Mouse (Mus musculus): Measurements from ENCODE around the gene Hnf4a. TPM values are rescaled to one million over a fixed set of nuclear protein-coding genes. Genes with fewer than 3 reads are reported as not detected.

The Hnf4a gene
- total RNA-seq, 1 experiment from 2014 or later: not detected

GRCm38 (mm10) chr2:163487360-163487759 lies 19.2 kb upstream of the Hnf4a start:
- ATAC-seq (replicated peaks; ENCODE audit: insufficient number of reproducible peaks, low FRiP score, low TSS enrichment, poor library complexity, severe bottlenecking): no peak

DNA sequence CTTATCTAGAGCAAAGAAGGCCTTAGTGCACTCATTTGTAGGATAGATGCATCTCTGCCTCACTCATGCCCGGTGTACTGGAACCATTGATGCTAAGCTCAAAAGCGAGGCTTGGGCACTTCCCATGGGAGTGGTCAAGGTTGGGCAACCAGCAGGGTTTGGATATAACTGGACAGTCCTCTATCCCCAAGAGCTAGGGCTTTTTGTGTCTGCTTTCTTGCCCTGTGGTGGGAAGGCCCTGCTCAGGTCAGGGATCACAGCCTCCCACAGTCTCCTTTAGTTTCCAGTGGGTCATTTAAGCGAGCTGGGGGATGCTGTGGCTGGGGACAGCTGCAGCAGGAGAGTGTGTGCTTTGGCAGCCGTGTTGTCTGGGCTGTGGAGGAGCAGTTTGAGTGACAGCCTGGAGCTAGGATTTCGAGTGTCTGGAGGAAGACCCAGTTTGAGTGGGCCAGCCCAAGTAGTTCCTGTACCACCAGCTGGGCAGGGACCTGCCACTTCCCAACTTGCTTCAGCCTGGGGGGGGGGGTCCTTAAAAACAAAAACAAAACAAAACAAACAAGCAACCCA lies 16.8 kb upstream of the Hnf4a start:
- ATAC-seq (replicated peaks; ENCODE audit: insufficient number of reproducible peaks, low FRiP score, low TSS enrichment, poor library complexity, severe bottlenecking): no peak

GRCm38 (mm10) chr2:163490656-163491055 lies 16.0 kb upstream of the Hnf4a start:
- no peak for ATAC-seq (replicated peaks; ENCODE audit: insufficient number of reproducible peaks, low FRiP score, low TSS enrichment, poor library complexity, severe bottlenecking)

- no peak for ATAC-seq (replicated peaks; ENCODE audit: insufficient number of reproducible peaks, low FRiP score, low TSS enrichment, poor library complexity, severe bottlenecking)
Measured at GRCm38 (mm10) chr2:163491351-163491750, 15.3 kb upstream of the Hnf4a start.

GRCm38 (mm10) chr2:163492018-163492417 lies 14.6 kb upstream of the Hnf4a start, which contains the start of gene R3hdml:
Gene R3hdml (plus strand): TSS chr2:163492318.
- ATAC-seq (replicated peaks; ENCODE audit: insufficient number of reproducible peaks, low FRiP score, low TSS enrichment, poor library complexity, severe bottlenecking): no peak

- ATAC-seq (replicated peaks; ENCODE audit: insufficient number of reproducible peaks, low FRiP score, low TSS enrichment, poor library complexity, severe bottlenecking): no peak
Measured at GRCm38 (mm10) chr2:163493031-163493430, 13.6 kb upstream of the Hnf4a start.

DNA sequence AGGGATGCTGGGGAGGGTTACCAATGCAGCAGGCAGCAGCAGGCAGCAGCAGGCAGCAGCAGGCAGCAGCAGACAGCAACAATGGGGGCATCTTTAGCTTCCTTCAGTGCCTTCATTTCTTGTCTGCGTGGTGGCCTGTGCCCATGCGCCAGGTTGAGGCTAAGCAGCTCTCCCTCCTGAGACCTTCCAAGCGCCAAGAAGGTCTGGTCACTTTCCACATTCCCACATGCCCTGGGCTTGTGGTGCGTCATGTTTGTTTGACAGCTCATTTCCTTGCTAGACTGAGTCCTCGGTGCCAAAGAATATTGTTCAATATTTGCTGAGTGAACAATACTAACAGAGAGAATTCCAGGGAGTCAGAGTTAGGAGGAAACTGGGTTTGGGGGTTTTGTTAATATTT lies 12.6 kb upstream of the Hnf4a start:
- no peak for ATAC-seq (replicated peaks; ENCODE audit: insufficient number of reproducible peaks, low FRiP score, low TSS enrichment, poor library complexity, severe bottlenecking)

DNA sequence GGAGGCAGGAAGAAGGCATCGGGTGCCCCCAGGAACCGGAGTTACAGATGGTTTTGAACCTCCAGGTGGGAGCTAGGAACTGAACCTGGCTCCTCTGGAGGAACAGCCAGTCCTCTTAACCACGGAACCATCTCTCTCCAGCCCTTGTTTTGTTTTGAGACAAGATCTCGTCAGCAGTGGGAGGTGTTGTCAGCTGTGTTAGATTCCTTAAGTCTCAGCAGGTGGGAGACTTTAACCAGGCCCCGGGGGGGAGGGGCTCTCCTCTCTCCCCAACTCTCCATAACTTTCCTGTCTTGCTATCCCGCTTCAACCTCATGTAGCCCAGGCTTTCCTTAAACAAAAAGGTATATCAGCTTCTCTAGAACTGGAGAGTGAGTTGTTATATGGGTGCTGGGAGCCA lies 12.2 kb upstream of the Hnf4a start:
- no peak for ATAC-seq (replicated peaks; ENCODE audit: insufficient number of reproducible peaks, low FRiP score, low TSS enrichment, poor library complexity, severe bottlenecking)

DNA sequence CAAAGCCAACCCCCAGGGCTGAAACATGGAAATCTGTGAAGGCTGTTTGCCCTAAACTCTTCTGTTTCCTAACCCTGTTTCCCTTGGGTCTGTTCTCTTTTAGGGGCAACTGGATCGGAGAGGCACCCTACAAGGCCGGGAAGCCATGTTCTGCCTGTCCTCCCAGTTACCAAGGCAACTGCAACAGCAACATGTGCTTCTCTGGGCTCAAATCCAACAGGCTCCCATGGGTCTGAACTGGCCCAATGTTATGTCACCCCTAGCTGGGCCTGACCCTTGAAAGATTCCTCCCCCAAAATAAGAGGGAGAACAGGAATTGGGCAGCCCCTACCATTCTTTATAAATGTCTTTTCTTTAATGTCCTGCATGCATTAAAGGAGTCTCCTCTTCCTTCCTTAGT lies 4.4 kb upstream of the Hnf4a start:
- no peak for ATAC-seq (replicated peaks; ENCODE audit: insufficient number of reproducible peaks, low FRiP score, low TSS enrichment, poor library complexity, severe bottlenecking)

GRCm38 (mm10) chr2:163503191-163503590 lies 3.4 kb upstream of the Hnf4a start:
- ATAC-seq (replicated peaks; ENCODE audit: insufficient number of reproducible peaks, low FRiP score, low TSS enrichment, poor library complexity, severe bottlenecking): no peak

GRCm38 (mm10) chr2:163525761-163526243 lies 19.2 kb downstream of the Hnf4a start:
- no peak for ATAC-seq (replicated peaks; ENCODE audit: insufficient number of reproducible peaks, low FRiP score, low TSS enrichment, poor library complexity, severe bottlenecking)

- no peak for ATAC-seq (replicated peaks; ENCODE audit: insufficient number of reproducible peaks, low FRiP score, low TSS enrichment, poor library complexity, severe bottlenecking)
Measured at GRCm38 (mm10) chr2:163527497-163527896, 20.9 kb downstream of the Hnf4a start.

DNA sequence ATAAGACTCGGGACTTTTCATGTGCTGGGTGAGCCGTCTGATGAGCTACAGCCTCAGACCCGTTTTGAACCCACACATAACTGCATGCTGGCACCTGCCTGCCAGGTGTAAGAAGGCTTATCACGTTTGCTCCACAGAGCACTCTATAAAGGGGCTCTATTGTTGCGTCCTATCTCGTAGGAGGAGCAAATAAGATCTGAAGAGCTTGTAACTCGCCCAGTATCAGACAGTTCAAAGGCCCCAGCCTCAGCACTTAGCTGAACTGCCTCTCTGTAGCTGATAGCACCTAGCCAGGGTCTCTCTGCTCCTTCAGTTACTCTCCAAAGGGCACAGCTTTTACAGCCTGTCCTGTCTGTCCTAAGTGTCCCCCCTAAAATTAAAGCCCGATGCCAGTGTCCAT lies 23.8 kb downstream of the Hnf4a start:
- no peak for ATAC-seq (replicated peaks; ENCODE audit: insufficient number of reproducible peaks, low FRiP score, low TSS enrichment, poor library complexity, severe bottlenecking)

DNA sequence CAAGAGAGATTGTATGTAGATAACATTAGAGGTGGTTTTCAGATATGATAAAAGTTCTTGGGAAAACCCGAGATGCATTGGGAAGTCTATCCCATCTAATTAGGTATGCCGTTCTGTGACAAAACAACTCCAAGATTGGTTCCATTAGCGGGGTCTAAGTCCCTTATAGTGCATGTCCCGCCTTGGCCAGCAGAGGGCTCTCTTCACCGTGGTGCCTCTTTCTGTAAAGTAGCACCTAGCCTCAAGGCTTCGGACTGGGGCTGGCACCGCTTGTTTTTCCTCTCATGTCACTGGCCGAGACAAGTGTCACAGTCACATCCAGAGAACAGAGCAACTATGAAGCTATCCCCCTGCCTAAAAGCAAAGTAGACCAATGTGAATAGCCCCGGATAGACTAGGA lies 25.3 kb downstream of the Hnf4a start:
- peak; percentile 74 for ATAC-seq (replicated peaks; ENCODE audit: insufficient number of reproducible peaks, low FRiP score, low TSS enrichment, poor library complexity, severe bottlenecking)

GRCm38 (mm10) chr2:163533226-163533625 lies 26.6 kb downstream of the Hnf4a start:
- no peak for ATAC-seq (replicated peaks; ENCODE audit: insufficient number of reproducible peaks, low FRiP score, low TSS enrichment, poor library complexity, severe bottlenecking)

- peak; percentile 82 for ATAC-seq (replicated peaks; ENCODE audit: insufficient number of reproducible peaks, low FRiP score, low TSS enrichment, poor library complexity, severe bottlenecking)
Measured at GRCm38 (mm10) chr2:163534958-163535524, 28.4 kb downstream of the Hnf4a start.

GRCm38 (mm10) chr2:163537443-163537842 lies 30.8 kb downstream of the Hnf4a start:
- ATAC-seq (replicated peaks; ENCODE audit: insufficient number of reproducible peaks, low FRiP score, low TSS enrichment, poor library complexity, severe bottlenecking): no peak

DNA sequence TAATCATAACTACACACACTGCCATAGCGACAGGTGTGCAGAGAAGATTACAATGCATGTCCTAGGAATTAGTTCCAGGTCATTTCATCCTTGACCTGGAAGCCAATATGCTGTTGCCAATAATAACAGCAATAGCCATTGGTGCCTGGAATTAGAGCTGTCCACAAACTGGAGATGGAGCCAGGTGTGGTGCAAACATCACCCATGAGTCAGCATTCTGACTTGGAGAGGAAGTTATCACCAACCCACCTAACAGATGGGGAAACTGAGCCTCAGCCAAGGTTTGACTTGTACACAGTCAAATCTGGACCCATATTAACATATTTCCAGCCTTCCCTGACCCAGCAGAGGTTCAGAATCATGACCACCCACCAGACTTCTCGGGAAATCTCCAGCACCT lies 31.8 kb downstream of the Hnf4a start:
- no peak for ATAC-seq (replicated peaks; ENCODE audit: insufficient number of reproducible peaks, low FRiP score, low TSS enrichment, poor library complexity, severe bottlenecking)

DNA sequence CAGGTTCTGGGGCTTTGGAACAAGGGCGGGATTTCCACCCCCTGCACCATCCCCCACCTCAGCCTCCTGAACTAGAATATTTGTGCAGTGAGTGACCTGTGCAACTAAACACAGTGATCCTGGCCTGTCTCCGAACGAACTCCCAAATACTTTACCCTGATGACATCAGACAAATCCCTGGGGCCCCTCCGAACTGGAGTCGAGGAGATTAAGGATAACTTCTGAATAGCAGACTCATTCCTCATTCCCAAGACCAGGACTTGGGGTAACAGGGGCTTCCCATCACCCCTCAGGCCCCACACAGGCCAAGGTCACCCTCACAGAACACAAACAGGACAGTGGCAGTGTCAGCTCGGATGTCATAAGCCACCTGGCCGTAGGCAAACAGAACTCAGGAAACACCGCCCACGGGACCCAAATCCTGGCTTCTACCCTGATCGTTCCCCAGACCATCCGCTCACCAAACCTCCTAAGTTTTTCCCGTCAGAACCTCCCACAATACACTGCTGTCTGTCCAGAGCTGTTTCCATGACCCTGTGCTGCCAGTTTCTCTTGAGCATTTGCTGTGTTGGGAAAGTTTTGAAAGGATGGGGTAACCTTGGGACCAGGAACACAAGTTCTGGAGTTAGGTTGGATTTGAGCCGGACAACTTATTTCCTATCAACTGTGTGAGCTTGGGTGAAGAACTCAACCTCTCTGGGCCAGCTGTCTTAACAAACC lies 32.9 kb downstream of the Hnf4a start:
- ATAC-seq (replicated peaks; ENCODE audit: insufficient number of reproducible peaks, low FRiP score, low TSS enrichment, poor library complexity, severe bottlenecking): no peak

Data from monocyte, adult 5-6 weeks (primary cell).